7 mouse cellular contexts compared by ENCODE assay signal in genomic region chr14:74602543-74602942, GRCm38 (mm10). TPM values are rescaled to one million over a fixed set of nuclear protein-coding genes. Genes with fewer than 3 reads are reported as not detected.
DNase-seq lines count a peak whose midpoint lies in the region; ATAC-seq and TF ChIP-seq lines count a peak whose summit lies in the region.

No protein-coding gene starts in this region.

- H3K9ac ChIP-seq in midbrain, embryonic 11.5 days (ENCODE audit: low read length), result no peak overlapping the region
- no peak overlapping the region for H3K9ac ChIP-seq in midbrain, embryonic 13.5 days (replicated peaks)
- H3K9ac ChIP-seq in kidney, embryonic 15.5 days, result no peak overlapping the region
- no peak overlapping the region for H3K9ac ChIP-seq in liver, embryonic 14.5 days (replicated peaks)

- peak; percentile 86 for DNase-seq in midbrain, embryonic 11.5 days (ENCODE audit: low spot score, missing footprints)
- peak; percentile 72 for DNase-seq in adrenal gland, postnatal 10 days
- peak in 1 of 3 experiments; percentile 2 for DNase-seq in liver, embryonic 14.5 days (ENCODE audit: low read depth in 3 of 3, low spot score in 3 of 3)
- peak; percentile 42 for DNase-seq in right cerebral cortex, adult 18-20 months

- H3K27me3 ChIP-seq in midbrain, embryonic 11.5 days (ENCODE audit: control insufficient read depth, insufficient read depth, low read length), result no peaks in the 10 kb centered on the region
- H3K27me3 ChIP-seq in midbrain, embryonic 13.5 days, result no peaks in the 10 kb centered on the region
- no peaks in the 10 kb centered on the region for H3K27me3 ChIP-seq in kidney, embryonic 15.5 days
- H3K27me3 ChIP-seq in liver, embryonic 14.5 days (ENCODE audit: control insufficient read depth, insufficient read depth, low read length), result no peaks in the 10 kb centered on the region

- no peak overlapping the region for H3K4me3 ChIP-seq in midbrain, embryonic 11.5 days (ENCODE audit: low read depth, low read length)
- no peak overlapping the region for H3K4me3 ChIP-seq in midbrain, embryonic 13.5 days (replicated peaks)
- H3K4me3 ChIP-seq in embryonic fibroblast, embryonic 13.5 days (ENCODE audit: insufficient read depth, low read length), result no peak overlapping the region
- no peak overlapping the region for H3K4me3 ChIP-seq in kidney, embryonic 15.5 days (replicated peaks)
- no peak overlapping the region for H3K4me3 ChIP-seq in liver, embryonic 14.5 days (ENCODE audit: insufficient read depth in 1 of 2, low read depth in 2 of 2, low read length in 2 of 2)

- 0 out of 2 replicates have a peak, but pooled peaks have one; percentile 44 for ATAC-seq in midbrain, embryonic 11.5 days (ENCODE audit: low FRiP score)
- ATAC-seq in midbrain, embryonic 13.5 days, result no peak
- peak; percentile 58; the same call in 1 of the 2 replicates for ATAC-seq in kidney, embryonic 15.5 days (replicated peaks; ENCODE audit: low FRiP score)
- ATAC-seq in liver, embryonic 14.5 days (ENCODE audit: insufficient read depth), result no peak

- TF ChIP-seq POLR2A in embryonic fibroblast, embryonic 13.5 days (IDR thresholded peaks at IDR 0.05; ENCODE audit: low read depth, low read length), result no peak

- TF ChIP-seq EP300 in liver, embryonic 14.5 days (IDR thresholded peaks at IDR 0.05; ENCODE audit: low read depth), result no peak

- TF ChIP-seq CTCF in embryonic fibroblast, embryonic 13.5 days (IDR thresholded peaks at IDR 0.05; ENCODE audit: borderline replicate concordance, insufficient read depth, low read length), result peak; percentile 50; the same call in 1 of the 2 replicates
- peak; percentile 73 for TF ChIP-seq CTCF in liver, embryonic 14.5 days (IDR thresholded peaks at IDR 0.05; ENCODE audit: low read depth)

- 63% methylated on average over 7 of the region's 7 CpGs for WGBS in midbrain, embryonic 11.5 days
- 62% methylated on average over 7 of the region's 7 CpGs for WGBS in midbrain, embryonic 13.5 days
- WGBS in kidney, embryonic 15.5 days, result 54% methylated on average over 7 of the region's 7 CpGs
- WGBS in liver, embryonic 14.5 days (ENCODE audit: insufficient replicate concordance), result 33% methylated on average over 7 of the region's 7 CpGs

- no peak overlapping the region for H3K27ac ChIP-seq in midbrain, embryonic 11.5 days (ENCODE audit: low read depth, low read length)
- H3K27ac ChIP-seq in midbrain, embryonic 13.5 days, result no peak overlapping the region
- no peak overlapping the region for H3K27ac ChIP-seq in embryonic fibroblast, embryonic 13.5 days (ENCODE audit: insufficient read depth, low read length)
- no peak overlapping the region for H3K27ac ChIP-seq in kidney, embryonic 15.5 days
- H3K27ac ChIP-seq in liver, embryonic 14.5 days, result no peak overlapping the region

- no peaks in the 10 kb centered on the region for H3K36me3 ChIP-seq in midbrain, embryonic 11.5 days (ENCODE audit: control insufficient read depth, insufficient read depth, low read length)
- H3K36me3 ChIP-seq in midbrain, embryonic 13.5 days, result no peaks in the 10 kb centered on the region
- H3K36me3 ChIP-seq in kidney, embryonic 15.5 days, result no peaks in the 10 kb centered on the region
- H3K36me3 ChIP-seq in liver, embryonic 14.5 days (replicated peaks; ENCODE audit: control insufficient read depth, insufficient read depth, low read depth), result no peaks in the 10 kb centered on the region

- no peaks in the 10 kb centered on the region for H3K4me1 ChIP-seq in midbrain, embryonic 11.5 days (ENCODE audit: control insufficient read depth, insufficient read depth, low read length)
- H3K4me1 ChIP-seq in midbrain, embryonic 13.5 days (replicated peaks), result no peaks in the 10 kb centered on the region
- H3K4me1 ChIP-seq in embryonic fibroblast, embryonic 13.5 days (ENCODE audit: control insufficient read depth, insufficient read depth, low read length), result no peaks in the 10 kb centered on the region
- H3K4me1 ChIP-seq in kidney, embryonic 15.5 days, result no peaks in the 10 kb centered on the region
- H3K4me1 ChIP-seq in liver, embryonic 14.5 days (replicated peaks; ENCODE audit: control insufficient read depth in 2 of 2, insufficient read depth in 2 of 2, low read length in 1 of 2), result no peaks in the 10 kb centered on the region

- H3K4me2 ChIP-seq in midbrain, embryonic 11.5 days, result no peak overlapping the region
- H3K4me2 ChIP-seq in midbrain, embryonic 13.5 days (replicated peaks), result no peak overlapping the region
- no peak overlapping the region for H3K4me2 ChIP-seq in kidney, embryonic 15.5 days
- no peak overlapping the region for H3K4me2 ChIP-seq in liver, embryonic 14.5 days (ENCODE audit: low read depth)

- H3K9me3 ChIP-seq in midbrain, embryonic 11.5 days (ENCODE audit: control insufficient read depth, low read length), result no peaks in the 10 kb centered on the region
- no peaks in the 10 kb centered on the region for H3K9me3 ChIP-seq in midbrain, embryonic 13.5 days
- no peaks in the 10 kb centered on the region for H3K9me3 ChIP-seq in kidney, embryonic 15.5 days (replicated peaks)
- no peaks in the 10 kb centered on the region for H3K9me3 ChIP-seq in liver, embryonic 14.5 days (ENCODE audit: control insufficient read depth, low read length)

RNA-seq across cellular contexts. Expression of gene Htr2a, which starts 38.1 kb away (rescaled TPM):
- polyA plus RNA-seq in midbrain, embryonic 11.5 days (2014; fragmentation: Nextera tagmentation; extraction: Ambion mirVana), result 0.41 and 0.75 TPM in 2 replicates
- 1.2 and 1.3 TPM in 2 replicates for polyA plus RNA-seq in midbrain, embryonic 13.5 days (2015; fragmentation: Nextera tagmentation; extraction: Ambion mirVana)
- total RNA-seq in adrenal gland, postnatal 10 days (2021), result under 1 TPM; 0.27 to 0.30 TPM
- polyA plus RNA-seq in embryonic fibroblast, embryonic 13.5 days (2011; ENCODE audit: insufficient read length, low read depth, missing spikeins), result 10.6 and 27.1 TPM in 2 replicates
- polyA plus RNA-seq in kidney, embryonic 15.5 days (2015; fragmentation: Nextera tagmentation; extraction: Ambion mirVana), result 0.26 and 0.38 TPM in 2 replicates
- polyA plus RNA-seq in liver, embryonic 14.5 days (2012; rRNA removed), result 0.16 and 0.23 TPM in 2 replicates
- polyA plus RNA-seq in liver, embryonic 14.5 days (2014; fragmentation: Nextera tagmentation; extraction: Ambion mirVana), result 0.23 and 0.29 TPM in 2 replicates

Comparison
In these comparisons a context has a peak if more than half of its experiments do, and no peak if none do; other contexts are left out.
1. ATAC-seq: peak in midbrain, embryonic 11.5 days (single experiment) and kidney, embryonic 15.5 days (single experiment); none in midbrain, embryonic 13.5 days (single experiment) and liver, embryonic 14.5 days (single experiment).